Mouse (Mus musculus) lung, postnatal 10 days (tissue): ENCODE measurements around the gene Ttll6.
"Not testable (repeated sequence)": the region's sequence is repeated elsewhere in the genome, so short reads cannot be mapped to it uniquely, and the experiment has no call there.

Source experiments
- DNase-seq: peaks from one replicate; pipeline ENCODE4 v3.0.0; 2021

The Ttll6 gene

DNA sequence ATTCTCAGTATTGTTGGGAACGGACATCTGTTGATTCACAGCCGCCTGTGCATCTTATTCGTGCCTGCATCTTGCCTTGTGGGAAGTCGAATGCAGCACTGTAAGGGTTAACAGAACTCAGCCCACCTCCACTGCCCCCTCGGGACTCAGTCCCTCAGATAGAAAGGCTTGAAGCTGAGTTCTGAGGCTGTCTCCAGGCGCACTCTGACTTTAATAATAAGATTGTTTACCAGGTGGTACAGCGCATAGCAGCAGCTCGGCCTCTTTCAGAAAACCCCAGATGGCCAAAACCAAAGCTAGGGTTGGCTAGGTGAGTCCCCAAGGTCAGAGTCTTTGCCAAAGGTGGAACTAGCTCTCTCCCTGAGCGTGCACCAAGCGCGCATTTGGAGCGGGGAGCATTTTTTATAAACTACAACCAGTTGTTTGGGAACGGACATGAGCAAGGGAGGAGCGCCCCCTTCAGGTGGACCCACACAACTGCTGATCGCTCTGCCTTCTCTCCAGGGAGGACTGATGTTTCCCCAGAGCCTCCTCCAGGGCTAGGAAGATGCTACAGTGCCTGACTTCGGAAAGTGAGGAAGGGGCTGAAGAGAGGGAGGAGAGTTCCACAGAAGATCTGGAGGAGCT, at the start of gene Ttll6:
Gene Ttll6 (plus strand): TSS at position 548 of the 627 bp plus-strand sequence.
- DNase-seq, result peak; percentile 63

DNA sequence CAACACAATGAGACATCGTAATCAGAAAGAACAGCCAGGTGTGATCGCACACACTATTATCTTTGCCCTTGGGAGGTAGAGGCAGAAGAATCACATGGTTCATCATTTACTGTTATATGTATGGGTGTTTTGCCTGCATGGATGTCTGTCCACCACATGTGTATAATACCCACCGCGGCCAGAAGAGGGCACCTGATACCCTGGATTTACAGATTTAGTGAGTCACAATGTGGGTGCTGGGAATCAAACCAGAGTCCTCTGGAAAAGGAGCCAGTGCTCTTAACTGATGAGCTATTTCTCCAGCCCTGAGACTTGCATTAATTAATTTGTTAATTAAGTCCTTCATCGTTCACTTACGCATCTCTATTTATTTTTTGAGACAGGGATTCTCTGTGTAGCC, 45.6 kb upstream of the Ttll6 start:
- DNase-seq, result no peak

DNA sequence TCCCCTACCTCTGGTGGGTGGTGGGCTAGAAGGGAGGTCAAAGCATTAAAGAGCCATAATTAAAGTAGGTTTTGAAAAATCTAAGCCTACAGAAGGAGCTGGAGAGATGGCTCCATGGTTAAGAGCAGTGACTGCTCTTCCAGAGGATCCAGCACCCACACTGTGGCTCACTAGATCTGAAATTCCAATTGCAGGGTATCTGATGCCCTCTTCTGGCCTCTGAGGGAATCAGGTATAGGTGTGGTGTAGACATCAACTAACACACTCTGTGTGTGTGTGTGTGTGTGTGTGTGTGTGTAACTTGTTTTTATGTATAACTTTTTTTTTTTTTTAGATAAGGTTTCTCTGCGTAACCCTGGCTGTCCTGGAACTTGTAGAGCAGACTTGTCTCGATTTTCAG, 42.5 kb upstream of the Ttll6 start:
- DNase-seq, result peak; percentile 18

DNA sequence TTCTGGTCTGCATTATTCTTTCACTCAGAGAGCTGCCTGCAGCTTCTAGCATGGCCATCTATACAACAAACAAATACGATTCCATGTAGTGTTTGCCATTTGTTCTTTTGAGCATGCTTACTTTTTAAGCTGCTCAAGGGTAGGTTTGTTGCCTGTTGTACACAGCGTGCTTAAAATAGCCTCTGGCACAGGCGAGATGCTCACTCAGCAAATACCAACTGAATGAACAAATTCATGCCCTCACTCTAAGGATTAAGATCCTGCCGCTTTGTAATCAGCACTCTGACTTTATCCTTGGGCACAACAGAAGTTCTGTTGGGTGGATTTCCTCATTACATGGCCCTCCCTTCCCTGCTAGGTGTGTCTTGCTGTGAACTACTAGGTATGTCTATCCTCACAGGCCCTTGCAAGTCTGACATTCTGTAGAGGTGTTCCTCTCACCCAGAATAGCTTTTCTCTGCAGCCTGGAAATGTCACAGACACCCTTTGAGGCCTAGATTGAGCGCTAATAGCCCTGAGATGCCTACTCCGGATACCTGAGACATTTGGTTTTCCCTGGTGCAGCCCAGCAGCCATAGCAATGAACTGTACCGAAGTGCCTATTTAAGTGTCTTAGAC, 40.8 kb upstream of the Ttll6 start:
- peak; percentile 30 for DNase-seq

DNA sequence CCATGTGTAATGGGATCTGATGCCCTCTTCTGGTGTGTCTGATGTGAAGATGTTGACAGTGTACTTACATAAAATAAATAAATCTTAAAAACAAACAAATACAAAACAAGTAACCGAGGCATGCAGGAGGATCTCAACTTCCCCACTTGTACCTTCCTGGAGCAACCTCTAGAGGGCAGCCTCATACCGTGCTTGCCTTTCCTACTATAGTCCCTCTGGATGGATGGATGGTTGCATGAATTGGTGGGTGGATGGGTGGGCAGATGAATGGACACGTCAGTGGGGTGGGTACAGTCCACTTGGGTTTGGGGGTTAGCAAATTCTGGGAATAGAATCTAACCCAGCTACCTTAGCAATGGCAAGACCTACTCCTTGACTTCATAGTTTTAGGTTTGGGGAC, 40.2 kb upstream of the Ttll6 start:
- peak; percentile 62 for DNase-seq

DNA sequence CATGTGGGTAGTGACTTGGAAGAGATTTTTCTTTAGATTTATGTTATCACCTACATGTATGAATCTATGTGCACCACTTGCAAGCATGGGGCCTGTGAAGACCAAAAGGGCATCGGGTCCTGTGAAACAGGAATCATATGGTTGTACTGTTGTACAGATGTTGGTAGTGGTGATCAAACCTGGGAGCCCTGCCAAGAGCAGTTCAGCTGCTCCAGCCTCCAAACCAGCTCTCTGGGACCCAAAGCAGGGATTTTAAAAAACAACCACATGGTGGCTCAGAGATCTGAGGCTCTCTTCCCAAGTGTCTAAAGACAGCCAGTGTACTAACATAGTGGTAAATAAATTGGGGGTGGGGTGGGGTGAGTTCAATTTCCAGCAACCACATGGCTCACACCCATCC, 25.2 kb upstream of the Ttll6 start:
- DNase-seq, result peak; percentile 19

DNA sequence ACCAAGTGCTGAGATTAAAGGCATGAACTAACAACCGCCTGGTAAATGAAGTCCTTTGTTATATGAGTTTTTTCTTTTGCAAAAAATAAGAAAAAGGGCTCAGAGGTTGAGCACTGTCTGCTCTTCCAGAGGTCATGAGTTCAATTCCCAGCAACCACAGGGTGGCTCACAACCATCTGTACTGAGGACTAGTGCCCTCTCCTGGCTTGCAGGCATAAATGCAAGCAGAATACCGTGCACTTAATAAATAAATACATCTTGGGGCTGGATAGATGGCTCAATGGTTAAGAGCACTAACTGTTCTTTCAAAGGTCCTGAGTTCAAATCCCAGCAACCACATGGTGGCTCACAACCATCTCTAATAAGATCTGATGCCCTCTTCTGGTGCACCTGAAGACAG, 22.6 kb upstream of the Ttll6 start:
- DNase-seq, result not testable (repeated sequence)

DNA sequence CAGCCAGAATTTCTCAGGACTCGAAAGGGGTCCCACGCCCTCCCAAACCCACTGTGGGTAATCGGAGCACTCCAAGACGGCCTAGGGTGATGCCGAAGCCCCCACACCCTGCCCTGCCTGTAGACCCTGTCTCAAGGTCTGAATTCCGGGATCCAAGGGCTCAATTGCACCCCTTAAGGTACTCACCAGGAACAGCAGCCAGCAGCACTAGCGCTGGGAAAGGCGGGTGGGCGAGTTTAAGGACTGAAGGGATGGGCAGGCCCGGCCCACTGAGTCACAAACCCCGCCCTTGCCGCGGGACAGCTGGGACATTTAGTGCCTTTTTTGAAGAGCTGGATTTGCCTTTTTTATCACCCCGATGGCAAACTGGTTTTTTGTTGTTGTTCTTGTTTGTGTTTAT, 21.8 kb upstream of the Ttll6 start, which contains the start of gene Calcoco2:
Gene Calcoco2 (minus strand): TSS at position 214 of the 400 bp plus-strand sequence.
- no peak for DNase-seq

DNA sequence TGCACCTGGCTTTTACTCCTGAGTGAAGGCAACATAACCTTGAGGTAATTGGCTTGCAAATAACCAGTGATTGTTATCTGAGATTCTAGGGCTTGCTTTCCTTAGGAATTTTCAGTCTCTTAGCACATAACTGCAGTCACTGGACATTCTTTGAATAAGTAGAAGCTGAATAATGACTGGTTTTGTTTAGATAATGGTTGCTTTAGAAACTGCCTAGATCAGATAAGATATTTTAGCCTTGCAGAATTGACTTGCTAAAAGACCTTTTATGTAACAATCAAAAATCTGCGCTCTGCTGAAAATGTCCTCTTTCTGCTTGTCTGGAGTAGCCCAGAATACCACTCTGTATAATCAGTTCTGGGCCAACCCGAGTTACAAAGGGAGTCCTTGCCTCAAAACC, 19.5 kb upstream of the Ttll6 start:
- no peak for DNase-seq

DNA sequence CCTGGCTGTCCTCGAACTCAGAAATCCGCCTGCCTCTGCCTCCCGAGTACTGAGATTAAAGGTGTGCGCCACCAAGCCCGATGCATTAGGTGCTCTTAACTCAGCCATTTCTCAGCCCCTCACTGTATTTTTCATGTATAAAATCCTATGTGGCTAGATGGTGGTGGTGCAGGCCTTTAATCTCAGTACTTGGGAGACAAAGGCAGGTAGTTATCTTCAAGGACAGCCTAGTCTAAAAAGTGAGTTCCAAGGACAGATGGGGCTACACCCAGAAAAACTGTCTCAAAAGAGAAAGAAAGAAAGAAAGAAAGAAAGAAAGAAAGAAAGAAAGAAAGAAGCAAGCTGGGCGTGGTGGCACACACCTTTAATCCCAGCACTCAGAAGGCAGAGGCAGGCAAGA, 18.2 kb upstream of the Ttll6 start:
- no peak for DNase-seq

DNA sequence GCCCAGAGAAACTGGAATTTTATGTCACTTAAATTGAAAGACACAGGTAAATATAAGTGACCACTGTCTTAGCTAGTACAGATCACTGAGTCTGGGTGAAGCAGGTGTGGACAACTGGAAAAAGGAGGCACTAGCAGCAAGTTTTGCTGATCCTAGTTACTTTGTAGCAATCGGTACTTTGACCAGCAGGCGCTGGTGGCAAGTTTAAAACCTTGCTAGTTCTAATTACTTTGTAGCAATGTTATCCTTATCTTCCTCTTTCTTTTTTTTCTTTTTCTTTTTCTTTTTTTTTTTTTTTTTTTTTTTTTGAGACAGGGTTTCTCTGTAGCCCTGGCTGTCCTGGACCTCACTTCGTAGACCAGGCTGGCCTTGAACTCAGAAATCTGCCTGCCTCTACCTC, 17.5 kb upstream of the Ttll6 start:
- no peak for DNase-seq

DNA sequence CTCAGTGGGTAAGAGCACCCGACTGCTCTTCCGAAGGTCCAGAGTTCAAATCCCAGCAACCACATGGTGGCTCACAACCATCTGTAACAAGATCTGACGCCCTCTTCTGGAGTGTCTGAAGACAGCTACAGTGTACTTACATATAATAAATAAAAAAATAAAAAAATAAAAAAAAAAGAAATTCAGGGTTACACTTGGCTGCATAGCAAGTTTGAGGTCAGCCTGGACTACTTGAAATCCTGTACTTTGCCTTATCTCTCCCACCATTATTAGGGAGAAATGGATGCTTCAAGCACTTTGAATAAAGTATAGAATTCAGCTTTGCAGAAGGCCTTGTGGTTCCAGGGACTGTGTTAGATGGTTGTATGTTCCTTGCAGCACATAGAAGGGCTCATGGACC, 16.7 kb upstream of the Ttll6 start:
- DNase-seq, result not testable (repeated sequence)

DNA sequence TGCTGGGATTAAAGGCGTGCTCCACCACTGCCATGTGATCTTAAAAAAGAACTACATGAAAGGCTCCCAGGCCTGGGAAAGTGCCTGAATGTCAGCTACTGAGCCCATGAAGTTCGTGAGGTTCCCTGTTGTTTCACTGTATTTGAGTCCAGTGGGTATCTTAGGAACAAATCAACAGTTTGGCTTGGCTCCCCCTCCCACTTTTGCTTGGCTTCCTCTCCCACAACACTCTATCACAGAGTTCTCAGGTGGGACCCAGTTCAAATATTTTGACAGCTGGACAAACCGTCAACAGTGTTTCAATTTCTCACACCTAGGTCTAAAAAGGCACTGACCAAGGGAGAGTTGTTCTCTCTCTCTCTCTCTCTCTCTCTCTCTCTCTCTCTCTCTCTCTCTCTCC, 14.2 kb upstream of the Ttll6 start:
- no peak for DNase-seq

DNA sequence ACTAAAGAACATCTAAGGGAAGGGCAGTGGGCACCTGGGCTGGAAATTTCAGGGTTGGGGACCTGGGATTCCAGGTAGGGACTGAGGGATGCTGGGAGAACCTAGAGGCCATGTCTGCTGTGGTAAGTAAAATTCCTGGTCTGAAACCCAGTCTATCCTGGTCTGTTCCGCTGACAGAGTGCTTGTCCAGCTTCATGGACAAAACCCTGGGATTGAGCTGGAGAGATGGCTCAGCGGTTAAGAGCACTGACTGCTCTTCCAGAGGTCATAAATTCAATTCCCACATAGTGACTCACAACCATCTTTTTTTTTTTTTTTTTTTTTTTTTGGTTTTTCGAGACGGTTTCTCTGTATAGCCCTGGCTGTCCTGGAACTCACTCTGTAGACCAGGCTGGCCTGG, 10.8 kb upstream of the Ttll6 start:
- DNase-seq, result not testable (repeated sequence)

DNA sequence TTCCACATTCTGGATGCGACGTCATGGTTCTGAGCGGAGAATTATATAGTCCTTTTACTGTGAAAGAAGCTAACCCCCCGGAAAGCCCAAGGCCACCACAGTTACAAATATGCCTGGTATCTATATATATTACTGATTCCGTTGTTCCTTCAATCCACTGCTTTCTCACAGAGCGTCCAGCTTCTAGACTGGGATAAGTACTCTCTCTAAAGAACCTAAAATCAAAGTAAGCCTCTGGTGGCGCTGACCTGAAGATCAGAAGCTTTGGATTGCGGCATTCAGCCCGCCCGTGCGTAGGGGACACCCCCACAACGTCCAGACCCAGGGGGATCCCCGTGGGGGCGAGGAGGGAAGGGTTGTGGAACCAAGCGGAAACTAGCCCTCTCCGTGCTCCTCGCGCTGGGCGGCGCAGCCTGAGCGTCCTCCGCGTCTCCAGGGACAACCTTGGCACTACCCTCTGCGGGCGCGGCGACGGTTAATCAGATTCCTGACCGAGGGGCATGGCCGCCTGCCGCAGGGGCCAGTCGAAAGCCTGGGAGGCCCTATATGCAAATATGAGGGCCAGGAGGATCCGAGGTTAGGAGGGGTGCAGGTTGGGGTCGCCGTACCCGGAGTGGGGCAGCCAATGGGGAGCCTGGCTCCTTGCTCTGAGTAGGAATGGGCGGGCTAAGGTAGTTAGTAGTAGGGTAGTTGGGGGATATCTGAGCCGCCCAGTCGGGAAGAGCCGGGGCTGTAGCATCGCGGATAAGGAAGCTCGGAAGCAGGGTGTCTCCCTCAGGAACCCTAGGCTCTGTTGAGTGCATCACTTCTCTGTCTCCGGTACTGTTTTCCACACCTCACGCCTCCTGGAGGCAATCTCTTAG, 9.3 kb upstream of the Ttll6 start:
- DNase-seq, result peak; percentile 22

DNA sequence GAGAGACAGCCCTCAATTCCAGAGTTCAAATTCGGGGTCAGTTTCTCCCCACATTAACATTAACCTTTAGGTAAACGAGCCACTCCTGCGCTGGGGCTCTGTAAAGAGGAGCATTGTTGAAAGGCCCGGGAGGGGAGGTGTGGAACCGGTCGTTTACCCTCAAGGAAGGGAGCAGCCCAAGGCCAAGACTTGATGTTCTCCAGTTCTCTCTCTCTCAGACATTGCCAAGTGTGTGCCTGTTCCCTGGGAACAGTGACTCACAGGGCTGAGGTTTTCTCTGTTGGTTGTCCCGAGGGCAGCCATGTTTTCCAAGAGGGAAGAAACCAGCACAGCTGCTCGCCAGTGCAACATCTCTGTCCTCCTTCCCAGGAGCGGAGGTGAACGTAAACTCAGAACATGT, 3.0 kb upstream of the Ttll6 start:
- no peak for DNase-seq

DNA sequence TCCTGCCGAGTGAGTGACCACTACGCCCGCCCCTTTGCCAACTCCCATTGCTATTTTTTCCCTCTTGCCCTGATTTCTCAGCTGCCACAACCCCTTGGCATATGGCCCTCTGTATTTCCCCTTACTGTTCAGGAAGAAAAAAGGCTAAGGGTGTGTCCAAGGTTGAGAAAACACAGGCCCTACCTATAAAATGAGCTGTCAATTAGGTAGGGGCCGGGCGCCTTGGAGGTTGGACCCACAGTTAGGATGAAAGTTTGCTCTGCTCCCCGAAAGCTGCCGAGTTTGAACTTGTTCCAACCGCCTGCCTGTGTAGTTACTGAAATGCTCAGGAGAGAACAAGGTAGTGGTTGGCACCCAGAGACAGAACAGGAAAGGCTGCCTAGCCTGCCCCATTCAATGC, 2.3 kb downstream of the Ttll6 start:
- no peak for DNase-seq

DNA sequence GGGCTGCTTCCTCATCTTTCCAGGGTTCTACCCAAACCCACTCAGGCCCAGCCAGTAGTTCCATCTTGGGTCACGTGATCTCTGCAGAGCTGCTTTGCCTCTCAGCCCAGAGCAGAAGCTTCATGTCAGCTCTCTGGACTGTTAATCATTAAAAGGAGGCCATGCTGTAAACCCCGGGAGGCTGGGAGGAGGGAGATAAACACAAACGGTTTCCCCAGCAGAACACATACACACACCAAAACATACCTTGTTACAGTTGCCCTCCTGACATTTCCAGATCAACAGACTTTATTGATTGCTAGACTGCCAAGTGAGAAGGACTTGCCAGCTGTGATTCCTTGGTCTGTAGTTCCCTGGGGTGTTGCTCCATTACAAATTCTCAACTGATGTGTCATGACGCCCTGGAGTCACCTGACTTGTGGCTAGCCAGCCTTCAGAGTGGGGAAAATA, 7.2 kb downstream of the Ttll6 start:
- no peak for DNase-seq

DNA sequence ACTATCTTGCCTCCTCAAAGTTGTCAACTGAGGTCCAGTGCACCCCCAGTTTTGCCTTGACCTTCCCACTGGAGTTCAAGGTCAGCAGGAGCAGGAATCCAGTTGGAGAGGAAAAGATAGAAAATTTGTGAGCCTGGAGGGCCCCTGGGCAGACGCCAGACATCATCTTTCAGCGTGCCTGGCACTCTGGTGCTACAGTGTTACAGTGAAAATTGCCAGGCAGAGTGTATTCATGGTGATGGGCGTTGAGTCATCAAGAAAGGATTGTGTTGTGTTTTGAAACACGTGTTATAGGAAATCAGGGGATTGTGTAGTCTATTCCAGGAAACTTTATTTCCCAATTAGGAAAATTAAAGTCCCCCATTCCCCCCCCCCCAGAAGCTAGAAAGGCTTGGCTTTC, 10.2 kb downstream of the Ttll6 start:
- no peak for DNase-seq

DNA sequence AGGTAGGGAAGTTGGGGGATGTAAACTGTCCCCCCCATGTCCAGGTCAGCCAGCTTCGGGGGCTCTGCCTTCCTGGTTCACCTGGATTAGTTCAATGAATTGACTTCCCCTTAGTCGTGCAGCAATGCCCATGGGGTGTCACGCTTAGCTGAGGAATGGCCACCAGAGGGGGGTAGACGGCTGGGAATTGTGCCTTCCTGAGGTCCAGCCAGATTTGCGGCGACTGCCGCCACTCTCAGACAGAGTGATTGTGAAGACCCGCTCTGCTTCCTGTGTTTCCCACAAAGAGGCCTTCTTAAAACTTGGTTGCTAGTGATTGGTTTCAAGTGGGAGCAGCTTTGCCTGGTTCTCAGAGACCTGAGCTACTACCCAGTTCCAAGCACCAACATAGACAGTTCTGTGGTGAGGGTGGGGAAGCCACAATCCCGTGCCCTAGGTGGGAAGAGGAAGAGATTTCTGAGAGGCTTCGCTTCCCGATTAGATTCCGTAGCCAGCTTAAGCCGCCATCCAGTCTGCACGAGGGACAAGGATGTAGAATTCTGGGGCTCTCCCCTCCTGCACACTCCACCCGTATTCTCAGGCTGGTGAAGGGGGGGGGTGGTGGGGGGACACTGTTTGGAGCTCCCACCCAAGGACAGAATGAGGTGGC, 12.2 kb downstream of the Ttll6 start:
- peak; percentile 85 for DNase-seq

DNA sequence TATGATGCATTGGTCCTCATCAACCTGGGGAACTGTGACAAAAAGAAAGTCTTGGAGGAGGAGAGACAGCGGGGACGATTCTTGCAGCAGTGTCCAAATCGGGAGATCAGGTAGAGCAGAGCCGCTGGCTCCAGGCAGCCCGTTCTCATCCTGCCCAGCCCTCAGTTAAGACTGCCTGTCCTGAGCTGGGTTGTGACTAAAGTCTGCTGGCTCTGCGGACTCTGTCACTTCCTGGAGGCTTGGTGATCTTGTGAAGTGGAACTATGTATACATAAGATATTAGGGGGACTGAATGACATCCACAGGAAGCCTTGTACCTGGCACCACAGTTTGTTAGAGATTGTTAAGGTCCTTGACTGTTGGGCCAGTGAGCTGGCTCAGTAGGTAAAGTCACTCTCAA, 13.9 kb downstream of the Ttll6 start:
- DNase-seq, result no peak

DNA sequence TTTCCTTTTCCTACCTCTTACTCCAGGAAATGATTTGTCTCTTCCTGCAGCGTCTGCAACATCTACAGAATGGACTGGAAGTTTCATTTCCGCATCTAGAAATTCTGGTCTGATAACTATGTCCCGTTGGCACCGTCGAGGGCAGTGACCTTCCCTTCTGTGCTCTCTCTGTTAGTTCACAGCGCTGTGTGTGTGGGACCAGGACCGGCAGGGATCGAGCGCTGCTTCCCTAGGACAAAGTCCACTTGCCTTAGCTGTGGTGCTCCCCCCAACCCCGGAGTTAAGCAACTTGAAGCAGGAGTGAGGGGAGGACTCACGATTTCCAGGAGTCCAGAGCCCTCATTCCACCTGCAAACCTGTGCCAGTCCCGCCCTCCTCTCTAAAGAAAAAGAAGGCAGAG, 31.2 kb downstream of the Ttll6 start:
- no peak for DNase-seq

DNA sequence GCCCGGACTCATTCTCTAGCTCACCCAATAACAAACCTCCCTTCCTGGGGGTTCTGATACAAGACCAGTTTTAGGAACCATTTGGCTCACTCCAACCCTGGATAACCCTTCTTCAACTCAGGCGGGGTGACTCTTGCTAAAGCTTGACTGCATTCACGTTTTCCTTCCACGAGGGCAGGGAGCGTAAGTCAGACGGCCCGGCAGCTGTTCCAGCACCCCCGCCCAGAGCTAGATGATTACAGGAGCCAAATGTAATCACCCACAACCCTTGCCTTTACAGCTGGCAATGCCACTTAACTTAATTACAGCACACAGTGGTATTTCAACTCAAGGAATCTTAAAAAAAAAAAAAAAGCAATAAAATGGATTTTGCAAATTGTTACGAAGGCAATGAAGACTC, 34.5 kb downstream of the Ttll6 start:
- DNase-seq, result no peak
